Mouse (Mus musculus) liver, embryonic 16.5 days (tissue): ENCODE data around the gene Dhdh. TPM values are rescaled to one million over a fixed set of nuclear protein-coding genes. Genes with fewer than 3 reads are reported as not detected.
"Not testable (repeated sequence)": the region's sequence is repeated elsewhere in the genome, so short reads cannot be mapped to it uniquely, and the experiment has no call there.

Experiments used
- ATAC-seq: fragments of 200-750 bp; cut with Nextera tagmentation; 2 replicates; pipeline ENCODE4 v1.8.0; 2017; ENCODE audit warnings: low read depth, mild to moderate bottlenecking, moderate number of reproducible peaks, moderate library complexity
- H3K27ac ChIP-seq: fragments of 300-500 bp; sonication (generic); 2 replicates; pipeline ENCODE4 v1.5.1; 2014; ENCODE audit warnings: mild to moderate bottlenecking, low read length
- H3K27me3 ChIP-seq: fragments of 300-500 bp; sonication (generic); 2 replicates; pipeline ENCODE4 v1.6.1; 2014; ENCODE audit warnings: low read depth, low read length, mixed read lengths; ENCODE audit not compliant: control insufficient read depth, insufficient read depth
- H3K36me3 ChIP-seq: fragments of 300-500 bp; sonication (generic); 2 replicates; pipeline ENCODE4 v1.6.1; 2014; ENCODE audit warnings: mild to moderate bottlenecking; ENCODE audit not compliant: control insufficient read depth, insufficient read depth
- H3K4me1 ChIP-seq: fragments of 300-500 bp; sonication (generic); 2 replicates; pipeline ENCODE4 v1.6.1; 2014; ENCODE audit warnings: low read depth, low read length, mixed read lengths; ENCODE audit not compliant: control insufficient read depth
- H3K4me2 ChIP-seq: fragments of 300-500 bp; sonication (generic); 2 replicates; pipeline ENCODE4 v1.6.1; 2014; ENCODE audit warnings: low read depth, low read length, mixed read lengths
- H3K4me3 ChIP-seq: fragments of 300-500 bp; sonication (generic); 2 replicates; pipeline ENCODE4 v1.5.1; 2014; ENCODE audit warnings: low read depth, mild to moderate bottlenecking, low read length
- H3K9ac ChIP-seq: fragments of 300-500 bp; sonication (generic); 2 replicates; pipeline ENCODE4 v1.6.1; 2014; ENCODE audit warnings: low read depth, low read length
- H3K9me3 ChIP-seq: fragments of 300-500 bp; sonication (generic); replicated peaks from 2 replicates; pipeline ENCODE4 v1.6.1; 2016; ENCODE audit warnings: low read length; ENCODE audit not compliant: control insufficient read depth
- WGBS: fragments of 180-500 bp; shearing (Covaris S2); extraction: QIAGEN DNeasy Blood & Tissue Kit; methylation state at CpG from one replicate; pipeline ENCODE4 v1.1.7; 2014; ENCODE audit not compliant: insufficient replicate concordance; 5-methylcytosine and 5-hydroxymethylcytosine counted together
- polyA plus RNA-seq: library from polyadenylated mRNA; unstranded; fragments of >200 nt; fragmentation: Nextera tagmentation; extraction: Ambion mirVana; gene quantifications from 2 replicates; pipeline ENCODE4 v1.2.1, GENCODE M21; 2015

Dhdh gene
- 2.5 and 3.3 TPM in 2 replicates for polyA plus RNA-seq

GRCm38 (mm10) chr7:45488293-45489204 is at the start of gene Dhdh:
Dhdh (minus strand) TSS chr7:45488805.
- Histone ChIP-seq H3K4me1 (peaks cover 48% of the 10 kb centered on the region), H3K9ac (peak within 1 kb of the TSS; percentile 58), H3K9me3 (no peaks in the 10 kb centered on the region), H3K4me3 (peak within 1 kb of the TSS; percentile 63), H3K27ac (peak within 1 kb of the TSS; percentile 69), H3K27me3 (no peaks in the 10 kb centered on the region), H3K4me2 (peak within 1 kb of the TSS; percentile 36), H3K36me3 (peaks cover 11% of the 10 kb centered on the region)
- ATAC-seq, result peak; percentile 61
- WGBS, result 5% methylated on average over 38 of the region's 38 CpGs

- Histone ChIP-seq H3K4me2 (peak overlapping the region; percentile 66), H3K9ac (no peak overlapping the region), H3K4me3 (no peak overlapping the region), H3K36me3 (no peaks in the 10 kb centered on the region), H3K27ac (no peak overlapping the region), H3K27me3 (peaks cover 8% of the 10 kb centered on the region), H3K4me1 (no peaks in the 10 kb centered on the region; the same call in 1 of the 2 replicates), H3K9me3 (no peaks in the 10 kb centered on the region)
- WGBS, result 68% methylated on average over 10 of the region's 10 CpGs
- ATAC-seq, result no peak
Measured at GRCm38 (mm10) chr7:45537602-45538001, 49.0 kb upstream of the Dhdh start.

DNA sequence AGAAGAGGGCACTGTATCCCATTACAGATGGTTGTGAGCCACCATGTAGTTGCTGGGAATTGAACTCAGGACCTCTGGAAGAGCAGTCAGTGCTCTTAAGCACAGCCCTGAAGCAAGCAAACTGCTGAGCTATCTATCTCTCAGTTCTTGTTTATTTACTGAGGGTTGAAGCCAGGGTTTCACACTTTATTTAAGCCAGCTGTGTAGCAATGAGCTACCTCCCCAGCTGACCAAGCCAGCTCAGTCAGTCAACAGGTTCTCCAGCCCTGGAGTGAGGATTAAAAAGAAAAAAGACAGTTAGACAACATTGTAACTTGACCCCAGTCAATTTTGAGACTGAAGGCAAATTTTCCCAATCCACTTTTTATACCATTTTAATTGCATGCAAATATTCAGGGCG is 47.1 kb upstream of the Dhdh start:
- Histone ChIP-seq H3K36me3 (no peaks in the 10 kb centered on the region), H3K9ac (no peak overlapping the region), H3K27ac (no peak overlapping the region), H3K4me2 (no peak overlapping the region), H3K27me3 (peaks cover 8% of the 10 kb centered on the region), H3K4me1 (no peaks in the 10 kb centered on the region; the same call in 1 of the 2 replicates), H3K4me3 (no peak overlapping the region), H3K9me3 (no peaks in the 10 kb centered on the region)
- ATAC-seq, result no peak
- 79% methylated on average over 1 of the region's 1 CpGs for WGBS

DNA sequence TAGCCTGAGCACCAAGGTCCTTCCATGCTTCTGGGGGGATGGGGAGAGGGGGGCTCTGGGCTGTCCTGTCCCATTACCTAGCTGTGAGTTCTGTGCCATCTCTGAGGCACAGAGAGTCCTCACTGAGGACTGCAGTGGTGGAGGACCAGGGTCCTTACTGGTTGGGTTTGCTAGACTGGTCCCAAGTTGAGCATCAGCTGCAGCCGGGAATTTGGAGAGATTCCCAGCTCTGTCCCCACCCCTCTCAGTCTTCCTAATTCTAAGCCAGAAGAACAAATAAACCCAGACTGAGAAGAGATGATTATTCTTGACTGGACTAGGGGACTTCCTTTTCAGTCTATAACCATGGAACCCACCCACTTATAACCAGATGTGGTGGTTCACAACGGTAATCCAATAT is 42.0 kb upstream of the Dhdh start:
- no peak overlapping the region for H3K27ac ChIP-seq
- no peaks in the 10 kb centered on the region for H3K36me3 ChIP-seq
- no peak overlapping the region for H3K9ac ChIP-seq
- H3K27me3 ChIP-seq, result no peaks in the 10 kb centered on the region; the same call in 1 of the 2 replicates
- peaks cover 10% of the 10 kb centered on the region for H3K4me1 ChIP-seq
- WGBS, result 56% methylated on average over 2 of the region's 2 CpGs
- ATAC-seq, result no peak
- H3K9me3 ChIP-seq, result no peaks in the 10 kb centered on the region
- H3K4me2 ChIP-seq, result no peak overlapping the region
- H3K4me3 ChIP-seq, result no peak overlapping the region

DNA sequence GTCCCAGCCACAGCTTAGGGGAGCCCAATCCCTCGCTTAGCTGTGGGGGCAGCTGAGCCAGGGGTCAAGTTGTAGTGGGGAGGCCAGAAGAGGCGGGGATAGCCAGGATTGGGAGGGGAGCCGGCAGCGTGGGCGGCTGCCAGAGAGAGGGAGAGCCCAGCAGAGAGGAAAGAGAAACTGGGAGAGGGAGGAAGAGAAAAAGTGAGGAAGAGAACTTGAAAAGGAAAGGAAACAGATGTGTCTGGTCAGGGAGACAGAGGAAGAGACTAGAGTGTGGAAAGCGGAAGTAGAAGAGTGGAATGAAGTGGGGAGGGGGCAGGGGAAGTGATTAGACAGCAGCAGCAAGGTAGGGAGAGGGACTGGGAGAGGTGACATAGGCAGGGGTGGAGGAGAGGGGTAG is 40.9 kb upstream of the Dhdh start:
- no peaks in the 10 kb centered on the region for H3K9me3 ChIP-seq
- ATAC-seq, result no peak
- H3K4me3 ChIP-seq, result no peak overlapping the region
- WGBS, result 5% methylated on average over 6 of the region's 6 CpGs
- no peaks in the 10 kb centered on the region; the same call in 1 of the 2 replicates for H3K27me3 ChIP-seq
- H3K4me2 ChIP-seq, result no peak overlapping the region
- H3K36me3 ChIP-seq, result peaks cover 2% of the 10 kb centered on the region
- peaks cover 10% of the 10 kb centered on the region for H3K4me1 ChIP-seq
- H3K9ac ChIP-seq, result no peak overlapping the region
- no peak overlapping the region for H3K27ac ChIP-seq

DNA sequence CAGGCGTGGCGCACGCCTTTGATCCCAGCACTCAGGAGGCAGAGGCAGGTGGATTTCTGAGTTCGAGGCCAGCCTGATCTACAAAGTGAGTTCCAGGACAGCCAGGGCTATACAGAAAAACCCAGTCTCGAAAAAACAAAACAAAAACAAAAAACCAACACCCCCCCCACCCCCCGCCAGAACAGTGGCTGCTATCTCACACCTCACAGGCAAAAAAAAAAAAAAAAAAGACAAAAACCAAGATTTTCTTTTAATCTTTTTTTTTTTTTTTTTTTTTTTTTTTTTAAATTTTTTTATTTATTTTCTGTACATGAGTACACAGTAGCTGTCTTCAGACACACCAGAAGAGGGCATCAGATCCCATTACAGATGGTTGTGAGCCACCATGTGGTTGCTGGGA is 38.6 kb upstream of the Dhdh start:
- Histone ChIP-seq H3K4me1 (peaks cover 12% of the 10 kb centered on the region), H3K4me2 (peak overlapping the region; percentile 75), H3K27ac (peak overlapping the region; percentile 100), H3K36me3 (peaks cover 21% of the 10 kb centered on the region), H3K9ac (peak overlapping the region; percentile 96), H3K4me3 (peak overlapping the region; percentile 86)
- not testable (repeated sequence) for ATAC-seq, H3K9me3 ChIP-seq, H3K27me3 ChIP-seq
- 61% methylated on average over 6 of the region's 6 CpGs for WGBS

DNA sequence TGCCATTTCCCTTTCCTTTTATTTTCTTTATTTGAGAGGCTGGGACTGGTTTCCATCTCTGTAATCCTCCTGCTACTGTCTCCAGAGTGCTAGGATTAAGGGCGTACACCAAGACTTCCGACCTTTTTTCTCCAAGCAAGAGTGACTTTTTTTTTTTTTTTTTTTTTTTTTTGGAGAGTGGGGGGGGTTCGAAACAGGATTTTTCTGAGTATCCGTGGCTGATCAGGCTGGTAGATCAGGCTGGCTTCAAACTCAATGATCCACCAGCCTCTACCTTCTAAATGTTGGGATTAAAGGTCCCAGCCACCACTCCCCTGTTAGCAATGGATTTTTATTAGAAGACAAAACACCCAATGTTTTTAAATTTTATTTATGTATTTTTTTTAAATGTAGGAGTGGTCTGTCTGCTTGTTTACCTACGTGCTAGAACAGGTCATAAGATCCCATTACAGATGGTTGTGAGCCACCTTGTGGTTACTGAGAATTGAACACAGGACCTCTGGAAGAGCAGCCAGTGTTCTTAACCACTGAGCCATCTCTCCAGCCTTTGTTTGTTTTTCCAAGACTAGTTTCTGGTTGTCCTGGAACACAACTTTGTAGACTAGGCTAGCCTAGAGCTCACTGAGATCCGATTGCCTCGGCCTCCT is 38.0 kb upstream of the Dhdh start:
- H3K9me3 ChIP-seq, result no peaks in the 10 kb centered on the region
- peak overlapping the region; percentile 96 for H3K9ac ChIP-seq
- peaks cover 23% of the 10 kb centered on the region for H3K36me3 ChIP-seq
- peak overlapping the region; percentile 75 for H3K4me2 ChIP-seq
- H3K27ac ChIP-seq, result peak overlapping the region; percentile 100
- WGBS, result 16% methylated on average over 7 of the region's 7 CpGs
- H3K4me1 ChIP-seq, result peaks cover 12% of the 10 kb centered on the region
- no peaks in the 10 kb centered on the region; the same call in 1 of the 2 replicates for H3K27me3 ChIP-seq
- peak overlapping the region; percentile 86 for H3K4me3 ChIP-seq
- no peak for ATAC-seq

DNA sequence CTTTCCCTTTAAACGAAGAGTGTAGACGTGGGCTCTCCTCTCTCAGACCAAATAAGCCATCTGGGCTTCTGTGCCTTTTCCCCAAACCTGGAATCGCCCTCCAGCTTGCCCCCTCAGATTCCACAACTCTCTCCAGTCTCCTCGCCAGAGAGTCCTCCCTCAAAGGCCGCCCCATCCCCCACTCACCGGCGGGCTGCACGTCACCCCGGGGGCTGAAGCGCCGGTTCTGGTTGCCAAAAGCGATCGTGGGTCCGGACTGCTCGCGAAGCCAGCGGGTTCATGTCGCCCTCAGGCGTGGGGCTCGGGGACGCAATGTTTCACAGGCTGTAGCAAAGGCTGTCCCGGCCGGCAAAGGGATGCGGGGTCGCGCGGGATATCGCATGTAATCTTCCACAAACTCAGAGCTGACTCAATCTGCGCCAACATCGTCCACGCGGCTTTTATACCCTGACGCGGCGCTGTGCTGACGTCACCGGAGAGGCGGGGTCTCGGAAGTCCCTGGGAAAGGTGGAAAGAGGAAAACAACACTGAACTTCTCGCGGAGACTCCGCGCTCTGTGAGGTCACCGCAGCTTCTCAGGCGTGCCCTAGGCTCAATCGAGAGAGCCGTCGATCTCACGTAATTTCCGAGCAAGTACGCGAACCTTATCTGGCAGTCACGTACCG is 37.3 kb upstream of the Dhdh start, which contains the start of the genes Ppp1r15a and Plekha4:
Gene Ppp1r15a, minus strand, starts transcription at position 460 of the 665 bp plus-strand sequence.
Gene Plekha4, plus strand, starts transcription at position 522 of the 665 bp plus-strand sequence.
- peak within 1 kb of the TSS; percentile 75 for H3K4me2 ChIP-seq
- 0% methylated on average over 54 of the region's 54 CpGs for WGBS
- no peaks in the 10 kb centered on the region for H3K9me3 ChIP-seq
- H3K27me3 ChIP-seq, result no peaks in the 10 kb centered on the region; the same call in 1 of the 2 replicates
- peaks cover 16% of the 10 kb centered on the region for H3K4me1 ChIP-seq
- peak within 1 kb of the TSS; percentile 100 for H3K27ac ChIP-seq
- peak; percentile 71 for ATAC-seq
- H3K9ac ChIP-seq, result peak within 1 kb of the TSS; percentile 96
- H3K36me3 ChIP-seq, result peaks cover 24% of the 10 kb centered on the region
- H3K4me3 ChIP-seq, result peak within 1 kb of the TSS; percentile 86
